Mouse (Mus musculus): ENCODE measurements at regions not wholly inside any gene's neighbourhood (a gene's known extent, or its start where the extent isn't known, plus 50 kb on each side); places are given as distances from the start of the nearest gene placed in this dataset.

DNA sequence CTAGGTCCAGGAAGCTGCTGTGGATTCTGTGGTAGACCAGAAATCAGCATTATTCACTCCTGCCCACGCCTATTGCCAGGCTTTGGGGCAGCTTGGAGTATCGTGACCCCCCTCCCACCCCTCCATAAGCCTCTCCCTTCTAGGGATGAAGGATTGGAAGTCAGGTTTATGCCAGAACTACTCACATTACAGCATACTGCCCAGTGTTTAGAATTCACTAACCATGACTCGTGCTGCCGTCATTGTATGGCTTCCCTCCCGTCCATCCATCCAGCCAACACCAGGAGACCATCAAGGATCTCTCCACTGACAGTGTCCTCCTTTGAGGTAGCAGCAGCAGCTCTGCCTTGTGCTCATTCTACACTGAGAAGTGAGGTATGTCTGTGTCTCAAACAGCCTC is 62.4 kb upstream of the Ret start:
- TF ChIP-seq POLR2A (IDR thresholded peaks at IDR 0.05; ENCODE audit: borderline replicate concordance, extremely low read depth, low read depth, low read length) (no peak), CTCF (IDR thresholded peaks at IDR 0.05; ENCODE audit: insufficient read depth, low read length) (no peak)
